Mouse (Mus musculus) left cerebral cortex, adult 11 months (tissue): ENCODE data around the gene Xbp1.
"Not testable (repeated sequence)": the region's sequence is repeated elsewhere in the genome, so short reads cannot be mapped to it uniquely, and the experiment has no call there.

Source experiments
- DNase-seq: peaks from one replicate; pipeline ENCODE4 v3.0.0; 2022; ENCODE audit warnings: low spot score

The Xbp1 gene

DNA sequence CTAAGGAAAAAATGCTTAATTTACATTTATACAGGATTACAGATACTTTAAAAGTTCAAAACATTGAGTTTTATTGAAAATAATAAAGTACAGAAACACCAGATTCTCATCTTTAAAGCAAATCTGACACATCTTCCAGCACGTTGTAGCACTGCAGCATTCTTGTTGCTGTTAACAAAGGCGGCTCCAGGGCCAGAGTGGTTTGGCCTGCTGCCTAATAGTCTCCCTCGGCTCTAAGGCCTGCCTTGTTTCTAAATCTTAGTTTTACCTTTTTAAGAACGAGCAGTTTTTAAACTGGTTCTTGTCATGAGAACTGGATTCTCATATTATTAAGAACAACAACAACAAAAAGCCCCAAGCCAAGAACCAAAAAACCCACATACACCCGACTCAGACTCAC, 8.4 kb downstream of the Xbp1 start:
- no peak for DNase-seq

GRCm38 (mm10) chr11:5530172-5530571, 9.7 kb downstream of the Xbp1 start:
- DNase-seq, result no peak

GRCm38 (mm10) chr11:5530717-5531116, 10.3 kb downstream of the Xbp1 start:
- DNase-seq, result no peak

- no peak for DNase-seq
Observed at GRCm38 (mm10) chr11:5533108-5533507, 12.6 kb downstream of the Xbp1 start.

GRCm38 (mm10) chr11:5537454-5537853, 17.0 kb downstream of the Xbp1 start:
- not testable (repeated sequence) for DNase-seq

DNA sequence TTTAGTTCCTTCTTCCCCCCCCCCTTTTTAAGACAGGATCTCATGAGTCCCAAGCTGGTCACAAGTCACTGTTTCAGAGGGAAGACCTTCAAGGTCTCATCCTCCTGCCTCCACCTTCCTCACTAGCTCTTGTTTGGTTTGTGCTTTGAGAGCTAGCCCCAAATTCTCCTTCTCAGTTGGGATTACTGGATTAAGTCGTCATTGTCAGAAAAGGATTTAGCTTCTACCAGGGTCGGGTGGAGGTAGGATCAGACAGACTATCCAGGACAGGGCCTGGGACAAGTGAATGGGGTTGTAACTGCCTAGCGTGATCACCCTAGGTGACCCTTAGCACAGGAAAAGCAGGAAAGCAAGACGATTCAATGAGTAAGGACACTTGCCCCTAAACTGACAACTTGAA, 19.9 kb downstream of the Xbp1 start:
- DNase-seq, result no peak

GRCm38 (mm10) chr11:5541230-5541798, 20.9 kb downstream of the Xbp1 start:
- no peak for DNase-seq

- DNase-seq, result peak; percentile 86
Observed at GRCm38 (mm10) chr11:5541799-5542481, 21.5 kb downstream of the Xbp1 start, which contains the start of gene Ccdc117. TSS of gene Ccdc117 (minus strand) at chr11:5542187.

DNA sequence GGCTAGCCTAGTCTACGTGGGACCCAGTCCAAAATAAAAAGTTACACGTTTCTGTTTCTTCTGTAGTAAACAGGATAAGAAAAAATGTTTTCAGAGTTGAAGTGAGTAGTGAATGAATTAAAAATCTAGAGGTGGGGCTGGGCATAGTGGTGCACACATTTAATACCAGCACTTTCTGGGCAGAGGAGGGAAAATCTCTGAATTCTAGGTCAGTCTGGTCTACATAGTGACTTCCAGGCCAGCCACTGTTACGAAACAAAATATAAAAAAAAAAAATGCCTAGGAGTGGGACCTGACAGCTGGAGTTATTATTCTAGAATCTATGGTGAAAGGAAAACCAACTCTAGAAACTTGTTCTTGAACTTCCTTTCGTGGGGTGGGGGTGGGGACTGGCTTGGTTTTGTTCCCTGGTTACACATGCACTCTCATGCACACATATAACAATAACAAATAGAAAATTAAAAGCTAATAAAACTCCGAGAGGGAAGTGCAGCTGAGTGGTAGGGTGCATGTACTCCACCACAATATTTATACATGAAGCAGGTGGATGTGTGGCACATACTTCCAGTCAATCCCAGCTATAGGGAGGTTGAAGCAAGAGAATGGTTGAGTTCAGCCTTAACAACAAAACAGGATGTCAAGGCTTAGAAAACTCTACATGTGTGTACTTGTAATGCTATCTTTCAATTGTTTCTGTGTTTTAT, 22.2 kb downstream of the Xbp1 start:
- no peak for DNase-seq

DNA sequence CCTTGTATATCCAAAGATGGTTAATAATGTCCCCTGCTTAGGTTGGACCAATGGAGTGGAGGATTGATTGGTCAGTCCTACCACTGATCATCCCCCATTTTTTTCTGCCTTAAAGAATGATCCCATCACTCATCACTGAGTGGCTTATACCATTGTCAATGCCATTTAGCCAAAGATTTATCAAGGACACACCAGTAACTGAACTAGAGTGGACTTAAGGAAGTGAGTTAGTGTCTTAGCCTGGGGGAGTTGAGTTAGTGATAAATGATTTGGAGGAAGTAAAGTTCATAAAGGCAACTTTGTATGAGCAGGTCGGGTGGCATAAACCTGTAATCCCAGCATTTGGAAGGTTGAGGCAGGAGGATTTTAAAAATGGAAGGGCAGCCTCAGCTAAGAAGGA, 22.8 kb downstream of the Xbp1 start:
- no peak for DNase-seq

- not testable (repeated sequence) for DNase-seq
Observed at GRCm38 (mm10) chr11:5544709-5545108, 24.2 kb downstream of the Xbp1 start.

DNA sequence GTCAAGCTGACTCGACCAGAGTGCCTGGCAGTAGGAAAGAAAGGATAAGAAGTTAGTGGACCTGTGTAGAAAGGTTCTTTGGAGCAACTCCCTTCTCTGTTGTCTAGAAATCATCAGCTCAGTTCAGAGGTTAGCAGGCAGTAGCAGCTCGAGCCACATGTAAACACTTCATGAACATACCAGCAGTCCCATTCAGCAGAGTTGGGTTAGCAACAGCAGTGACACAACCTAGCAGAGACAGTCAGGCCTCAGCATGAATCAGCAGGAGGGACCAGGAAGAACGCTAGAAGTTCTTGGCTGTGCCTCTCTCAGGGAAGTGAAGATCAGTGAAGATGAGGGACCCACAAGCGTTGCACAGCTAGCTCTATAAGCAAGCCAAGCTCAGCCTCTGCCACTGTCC, 25.0 kb downstream of the Xbp1 start:
- DNase-seq, result no peak

DNA sequence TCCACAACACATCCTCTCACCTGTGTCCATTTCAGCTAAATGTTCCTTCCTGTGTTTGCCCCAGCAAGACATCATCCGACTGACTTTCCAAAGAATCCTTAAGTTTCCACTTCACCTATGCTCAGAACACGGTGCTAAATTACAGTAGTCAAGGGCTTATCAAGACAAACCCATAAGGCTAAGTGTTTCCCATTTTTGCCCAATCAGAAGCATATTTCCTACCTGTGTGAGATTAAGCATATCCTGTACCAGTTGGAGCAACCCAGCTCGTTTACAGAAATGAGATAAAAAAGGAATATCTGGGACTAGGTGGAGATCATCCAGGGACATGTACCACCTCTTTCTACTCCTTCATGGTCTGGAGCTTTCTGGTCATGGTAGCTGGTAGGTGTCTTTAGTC, 26.2 kb downstream of the Xbp1 start:
- no peak for DNase-seq

DNA sequence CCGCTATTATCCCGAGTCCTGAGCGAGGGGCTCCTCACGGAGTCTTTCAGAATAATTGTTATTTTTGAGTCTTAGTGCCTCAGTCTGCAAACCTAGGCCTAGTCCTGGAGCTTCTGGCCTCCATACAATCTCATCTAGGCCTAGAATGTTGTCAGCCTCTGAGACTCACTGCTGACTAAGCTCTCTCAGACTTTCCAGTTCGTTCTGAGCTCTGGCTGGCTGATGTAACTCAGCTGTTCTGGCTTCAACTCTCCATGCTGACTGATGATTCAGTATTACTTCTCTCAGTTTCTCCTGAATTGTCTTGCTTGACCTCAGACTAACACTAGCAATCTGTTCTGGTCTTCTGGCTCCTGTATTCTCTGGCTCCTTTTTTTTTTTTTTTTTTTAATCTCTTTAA, 31.0 kb downstream of the Xbp1 start:
- DNase-seq, result no peak

DNA sequence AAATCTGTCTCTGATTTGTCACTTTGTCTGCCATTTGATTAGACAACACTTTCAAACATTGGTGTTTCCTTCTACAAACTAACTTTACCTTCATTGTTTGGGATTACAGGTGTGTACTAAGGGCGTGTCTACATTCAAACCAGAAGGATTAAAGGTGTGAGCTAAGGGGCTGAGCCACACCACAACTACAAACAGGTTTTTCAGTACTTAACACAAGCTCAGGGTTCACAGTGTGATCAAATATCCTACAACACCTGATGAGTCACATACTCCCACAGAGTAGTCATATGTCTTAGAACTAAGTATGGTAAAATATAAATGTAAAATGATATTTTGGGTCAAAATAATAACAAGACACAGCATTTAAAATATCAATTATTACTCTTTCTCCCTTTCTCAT, 31.5 kb downstream of the Xbp1 start:
- no peak for DNase-seq

DNA sequence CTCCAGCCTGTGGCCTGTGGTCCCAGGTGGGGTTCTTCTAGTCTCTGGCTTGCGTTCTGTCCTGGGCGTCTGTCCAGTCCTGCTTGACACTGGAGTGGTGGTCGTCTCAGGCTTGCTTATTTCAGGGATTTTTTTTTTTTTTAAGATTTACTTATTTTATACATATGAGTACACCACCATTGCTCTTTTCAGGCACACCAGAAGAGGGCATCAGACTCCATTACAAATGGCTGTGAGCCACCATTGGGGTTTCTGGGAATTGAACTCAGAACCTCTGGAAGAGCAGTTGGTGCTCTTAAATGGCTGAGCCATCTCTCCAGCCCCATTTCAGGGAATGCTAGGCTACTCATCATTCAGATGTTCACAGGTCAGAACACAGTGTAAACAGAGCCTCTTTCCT, 39.8 kb downstream of the Xbp1 start:
- DNase-seq, result no peak

- DNase-seq, result no peak
Observed at GRCm38 (mm10) chr11:5562625-5563268, 42.3 kb downstream of the Xbp1 start.

DNA sequence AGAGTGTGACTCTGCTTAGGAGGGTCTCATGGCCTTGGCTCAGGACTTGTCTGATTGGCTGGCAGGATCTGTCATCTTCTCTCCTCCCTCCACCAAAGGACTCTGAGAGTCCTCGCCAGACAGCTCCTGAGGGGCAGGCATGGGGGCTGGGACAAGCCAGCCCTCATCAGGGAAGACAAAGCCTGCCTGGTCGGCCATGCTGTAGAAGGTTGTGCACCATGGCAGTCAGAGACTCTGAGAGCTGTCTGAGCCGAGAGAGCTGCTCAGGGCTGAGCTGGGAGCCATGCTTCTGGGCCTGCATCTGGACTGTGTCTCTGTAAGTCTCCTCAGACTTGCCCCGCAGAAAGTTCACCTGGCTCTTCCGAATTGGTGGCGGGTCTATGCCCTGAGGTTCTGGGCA, 43.4 kb downstream of the Xbp1 start:
- no peak for DNase-seq

DNA sequence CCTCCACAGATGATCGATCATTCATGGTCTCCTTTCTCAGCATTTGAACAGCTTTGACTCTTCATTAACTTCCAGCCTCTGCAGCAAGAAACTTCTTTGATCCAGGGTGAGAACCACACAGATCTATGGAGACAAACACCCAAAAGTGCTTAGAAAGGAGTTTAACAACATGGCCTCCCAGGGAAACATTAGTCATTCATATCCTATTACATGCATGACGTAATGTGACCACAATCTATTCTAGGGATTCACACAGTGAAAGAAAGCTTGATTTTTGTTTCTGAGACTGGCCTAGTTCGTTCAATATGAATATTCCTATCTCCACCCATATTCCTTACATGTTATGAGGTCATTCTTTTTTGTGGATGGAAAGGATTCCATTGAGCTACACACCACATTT, 45.1 kb downstream of the Xbp1 start:
- no peak for DNase-seq

- DNase-seq, result no peak
Observed at GRCm38 (mm10) chr11:5566506-5566905, 46.0 kb downstream of the Xbp1 start.

DNA sequence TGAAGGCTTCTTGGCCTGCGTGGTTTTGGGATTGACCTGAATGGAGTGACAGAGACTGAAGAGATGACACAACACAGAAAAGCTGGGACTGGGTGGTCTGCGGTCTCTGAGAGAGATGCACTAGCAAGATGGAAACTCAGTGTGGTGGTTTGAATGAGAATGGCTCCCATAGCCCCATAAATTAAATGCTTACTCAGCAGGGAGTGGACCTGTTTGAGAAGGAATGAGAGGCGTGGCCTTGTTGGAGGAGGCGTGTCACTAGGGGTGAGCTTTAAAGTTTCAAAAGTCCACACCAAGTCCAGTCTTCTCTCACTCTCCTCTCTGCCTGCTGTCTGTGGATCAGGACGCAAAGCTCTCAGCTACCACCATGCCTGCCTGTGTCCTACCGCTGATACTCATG, 47.2 kb downstream of the Xbp1 start:
- DNase-seq, result no peak

DNA sequence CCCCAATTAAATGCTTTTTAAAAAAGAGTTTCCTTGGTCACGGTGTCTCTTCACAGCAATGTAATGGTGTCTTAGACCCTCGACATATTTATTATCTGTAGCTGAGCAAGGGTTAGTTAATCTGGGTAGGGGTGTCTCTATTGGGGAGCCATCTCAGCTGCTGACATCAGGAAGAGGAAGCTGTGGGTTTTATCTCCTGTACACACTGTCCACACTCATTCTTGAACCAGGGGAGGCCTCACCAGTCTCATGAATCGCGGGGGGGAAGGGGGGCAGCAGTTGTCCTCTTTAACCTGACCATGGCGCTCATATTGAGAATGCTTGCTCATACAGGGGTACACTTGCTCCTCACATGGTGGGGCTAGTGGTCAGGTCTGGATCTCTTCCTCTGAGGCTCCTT, 47.6 kb downstream of the Xbp1 start:
- DNase-seq, result no peak

GRCm38 (mm10) chr11:5569474-5569873, 49.0 kb downstream of the Xbp1 start, which contains the start of gene Ankrd36:
TSS of gene Ankrd36 (plus strand) at chr11:5569684.
- DNase-seq, result no peak
